Mouse (Mus musculus): ENCODE data around the gene Tiparp.

The Tiparp gene

GRCm38 (mm10) chr3:65581596-65581995, 53.4 kb downstream of the Tiparp start:
- no peak for DNase-seq (ENCODE audit: low spot score in 2 of 2)

GRCm38 (mm10) chr3:65584329-65584728, 56.1 kb downstream of the Tiparp start:
- DNase-seq (ENCODE audit: low spot score in 2 of 2) = no peak

- DNase-seq (ENCODE audit: low spot score in 2 of 2) = no peak
Measured at GRCm38 (mm10) chr3:65585291-65585690, 57.1 kb downstream of the Tiparp start.

GRCm38 (mm10) chr3:65585823-65586482, 57.7 kb downstream of the Tiparp start:
- no peak for DNase-seq (ENCODE audit: low spot score in 2 of 2)

GRCm38 (mm10) chr3:65586483-65586905, 58.3 kb downstream of the Tiparp start:
- DNase-seq (ENCODE audit: low spot score in 2 of 2) = peak; percentile 80 to 82

GRCm38 (mm10) chr3:65586966-65587365, 58.8 kb downstream of the Tiparp start:
- DNase-seq (ENCODE audit: low spot score in 2 of 2) = no peak

- DNase-seq (ENCODE audit: low spot score in 2 of 2) = no peak
Measured at GRCm38 (mm10) chr3:65588424-65588823, 60.2 kb downstream of the Tiparp start.

GRCm38 (mm10) chr3:65592850-65593249, 64.6 kb downstream of the Tiparp start:
- no peak for DNase-seq (ENCODE audit: low spot score in 2 of 2)

GRCm38 (mm10) chr3:65594493-65594892, 66.3 kb downstream of the Tiparp start:
- no peak for DNase-seq (ENCODE audit: low spot score in 2 of 2)

GRCm38 (mm10) chr3:65595196-65595595, 67.0 kb downstream of the Tiparp start:
- no peak for DNase-seq (ENCODE audit: low spot score in 2 of 2)

GRCm38 (mm10) chr3:65598071-65598830, 70.0 kb downstream of the Tiparp start:
- no peak for DNase-seq (ENCODE audit: low spot score in 2 of 2)

- no peak for DNase-seq (ENCODE audit: low spot score in 2 of 2)
Measured at GRCm38 (mm10) chr3:65599151-65599550, 70.9 kb downstream of the Tiparp start.

- DNase-seq (ENCODE audit: low spot score in 2 of 2) = no peak
Measured at GRCm38 (mm10) chr3:65601291-65602050, 73.3 kb downstream of the Tiparp start.

- DNase-seq (ENCODE audit: low spot score in 2 of 2) = peak in 1 of 2 experiments; percentile 16
Measured at GRCm38 (mm10) chr3:65603392-65604055, 75.3 kb downstream of the Tiparp start.

Data from right cerebral cortex, adult 2 months (tissue).